Mouse (Mus musculus) intestine, embryonic 15.5 days (tissue): Measurements from ENCODE around the gene Zfp667. TPM values are rescaled to one million over a fixed set of nuclear protein-coding genes. Genes with fewer than 3 reads are reported as not detected.
A peak's percentile ranks its signal among the peaks of the same experiment; 100 is the strongest.
"Not testable (repeated sequence)": the region's sequence is repeated elsewhere in the genome, so short reads cannot be mapped to it uniquely, and the experiment has no call there.

ENCODE experiments used
- ATAC-seq: fragments of 200-750 bp; cut with Nextera tagmentation; 2 replicates; pipeline ENCODE4 v1.8.0; 2017; ENCODE audit warnings: moderate TSS enrichment, moderate library complexity
- H3K27ac ChIP-seq: fragments of 300-500 bp; sonication (generic); 2 replicates; pipeline ENCODE4 v1.5.1; 2015; ENCODE audit warnings: mild to moderate bottlenecking, inconsistent platforms
- H3K27me3 ChIP-seq: fragments of 300-500 bp; sonication (generic); replicated peaks from 2 replicates; pipeline ENCODE4 v1.6.1; 2015; ENCODE audit warnings: inconsistent platforms
- H3K36me3 ChIP-seq: fragments of 300-500 bp; sonication (generic); 2 replicates; pipeline ENCODE4 v1.6.1; 2015; ENCODE audit warnings: inconsistent platforms
- H3K4me1 ChIP-seq: fragments of 300-500 bp; sonication (generic); replicated peaks from 2 replicates; pipeline ENCODE4 v1.6.1; 2015; ENCODE audit warnings: inconsistent platforms
- H3K4me2 ChIP-seq: fragments of 300-500 bp; sonication (generic); replicated peaks from 2 replicates; pipeline ENCODE4 v1.6.1; 2015; ENCODE audit warnings: mild to moderate bottlenecking, inconsistent platforms
- H3K4me3 ChIP-seq: fragments of 300-500 bp; sonication (generic); replicated peaks from 2 replicates; pipeline ENCODE4 v1.5.1; 2015; ENCODE audit warnings: inconsistent platforms
- H3K9ac ChIP-seq: fragments of 300-500 bp; sonication (generic); 2 replicates; pipeline ENCODE4 v1.6.1; 2015; ENCODE audit warnings: inconsistent platforms
- H3K9me3 ChIP-seq: fragments of 300-500 bp; sonication (generic); 2 replicates; pipeline ENCODE4 v1.6.1; 2016; ENCODE audit warnings: inconsistent platforms
- WGBS: fragments of 180-500 bp; shearing (Covaris S2); methylation state at CpG from one replicate; pipeline ENCODE4 v1.1.7; 2015; 5-methylcytosine and 5-hydroxymethylcytosine counted together
- polyA plus RNA-seq: library from polyadenylated mRNA; unstranded; fragments of >200 nt; fragmentation: Nextera tagmentation; extraction: Ambion mirVana; gene quantifications from 2 replicates; pipeline ENCODE4 v1.2.1, GENCODE M21; 2015

Zfp667 gene
- 5.4 and 6.5 TPM in 2 replicates for polyA plus RNA-seq

GRCm38 (mm10) chr7:6285842-6286705 lies at the start of gene Zfp667:
TSS of gene Zfp667 (plus strand) at chr7:6286579.
- H3K4me2 ChIP-seq, result peak within 1 kb of the TSS; percentile 61
- H3K27me3 ChIP-seq, result no peaks in the 10 kb centered on the region
- H3K9me3 ChIP-seq, result no peaks in the 10 kb centered on the region
- peaks cover 12% of the 10 kb centered on the region for H3K4me1 ChIP-seq
- peak within 1 kb of the TSS; percentile 42; the same call in 1 of the 2 replicates for H3K27ac ChIP-seq
- no peaks in the 10 kb centered on the region for H3K36me3 ChIP-seq
- 2% methylated on average over 50 of the region's 50 CpGs for WGBS
- H3K9ac ChIP-seq, result peak within 1 kb of the TSS; percentile 41
- ATAC-seq, result peak; percentile 86
- H3K4me3 ChIP-seq, result peak within 1 kb of the TSS; percentile 41

GRCm38 (mm10) chr7:6239787-6240186 lies 46.6 kb upstream of the Zfp667 start:
- 46% methylated on average over 11 of the region's 11 CpGs for WGBS
- Histone ChIP-seq H3K9ac (no peak overlapping the region), H3K27ac (no peak overlapping the region), H3K4me2 (no peak overlapping the region), H3K36me3 (no peaks in the 10 kb centered on the region), H3K4me1 (no peaks in the 10 kb centered on the region), H3K27me3 (no peaks in the 10 kb centered on the region), H3K9me3 (no peaks in the 10 kb centered on the region), H3K4me3 (no peak overlapping the region)
- ATAC-seq, result no peak

DNA sequence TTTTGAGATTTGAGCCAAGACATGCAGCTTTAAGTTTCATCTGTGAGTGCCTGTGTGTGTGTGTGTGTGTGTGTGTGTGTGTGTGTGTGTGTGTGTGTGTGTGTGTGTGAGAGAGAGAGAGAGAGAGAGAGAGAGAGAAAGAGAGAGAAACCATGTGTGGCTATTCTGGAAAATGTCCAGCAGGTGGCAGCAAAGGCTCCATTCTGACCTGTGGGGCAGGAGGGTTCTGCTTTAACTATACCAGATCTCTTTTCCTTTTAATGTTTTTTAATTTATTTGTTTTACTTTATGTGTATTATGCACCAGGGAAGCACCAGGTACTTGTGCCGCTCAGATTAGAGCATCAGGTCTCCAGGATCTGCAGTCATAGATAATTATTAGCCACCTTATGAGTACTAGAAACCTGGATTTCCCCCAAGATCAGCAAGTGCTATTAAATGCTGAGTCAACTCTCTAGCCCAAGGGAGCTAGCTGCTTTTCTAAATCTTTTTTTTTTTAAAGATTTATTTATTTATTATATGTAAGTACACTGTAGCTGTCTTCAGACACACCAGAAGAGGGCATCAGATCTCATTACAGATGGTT lies 45.4 kb upstream of the Zfp667 start:
- not testable (repeated sequence) for H3K4me2 ChIP-seq, H3K4me3 ChIP-seq, H3K27me3 ChIP-seq, H3K9ac ChIP-seq, H3K36me3 ChIP-seq, H3K27ac ChIP-seq, H3K9me3 ChIP-seq, H3K4me1 ChIP-seq
- ATAC-seq, result peak; percentile 55; the same call in 1 of the 2 replicates
- WGBS, result 22% methylated on average over 1 of the region's 1 CpGs

GRCm38 (mm10) chr7:6244361-6245292 lies 41.8 kb upstream of the Zfp667 start:
- H3K9me3 ChIP-seq, result no peaks in the 10 kb centered on the region
- H3K4me2 ChIP-seq, result no peak overlapping the region
- H3K27ac ChIP-seq, result no peak overlapping the region
- no peaks in the 10 kb centered on the region for H3K36me3 ChIP-seq
- H3K4me1 ChIP-seq, result no peaks in the 10 kb centered on the region
- no peak for ATAC-seq
- no peaks in the 10 kb centered on the region for H3K27me3 ChIP-seq
- H3K4me3 ChIP-seq, result no peak overlapping the region
- H3K9ac ChIP-seq, result no peak overlapping the region
- WGBS, result 35% methylated on average over 11 of the region's 11 CpGs

- no peaks in the 10 kb centered on the region for H3K4me1 ChIP-seq
- H3K27ac ChIP-seq, result no peak within 1 kb of the TSS
- H3K9me3 ChIP-seq, result no peaks in the 10 kb centered on the region
- H3K27me3 ChIP-seq, result no peaks in the 10 kb centered on the region
- H3K9ac ChIP-seq, result no peak within 1 kb of the TSS
- H3K4me2 ChIP-seq, result no peak within 1 kb of the TSS
- no peak within 1 kb of the TSS for H3K4me3 ChIP-seq
- H3K36me3 ChIP-seq, result no peaks in the 10 kb centered on the region
- WGBS, result 80% methylated on average over 6 of the region's 6 CpGs
- no peak for ATAC-seq
Observed at GRCm38 (mm10) chr7:6252410-6252809, 34.0 kb upstream of the Zfp667 start, which contains the start of gene Epp13. TSS of gene Epp13 (plus strand) at chr7:6252710.

GRCm38 (mm10) chr7:6254451-6254850 lies 31.9 kb upstream of the Zfp667 start:
- H3K27ac ChIP-seq, result no peak overlapping the region
- no peak overlapping the region for H3K9ac ChIP-seq
- WGBS, result 93% methylated on average over 5 of the region's 5 CpGs
- no peak for ATAC-seq
- no peaks in the 10 kb centered on the region for H3K36me3 ChIP-seq
- H3K4me2 ChIP-seq, result no peak overlapping the region
- no peaks in the 10 kb centered on the region for H3K27me3 ChIP-seq
- H3K4me1 ChIP-seq, result no peaks in the 10 kb centered on the region
- no peak overlapping the region for H3K4me3 ChIP-seq
- H3K9me3 ChIP-seq, result no peaks in the 10 kb centered on the region

DNA sequence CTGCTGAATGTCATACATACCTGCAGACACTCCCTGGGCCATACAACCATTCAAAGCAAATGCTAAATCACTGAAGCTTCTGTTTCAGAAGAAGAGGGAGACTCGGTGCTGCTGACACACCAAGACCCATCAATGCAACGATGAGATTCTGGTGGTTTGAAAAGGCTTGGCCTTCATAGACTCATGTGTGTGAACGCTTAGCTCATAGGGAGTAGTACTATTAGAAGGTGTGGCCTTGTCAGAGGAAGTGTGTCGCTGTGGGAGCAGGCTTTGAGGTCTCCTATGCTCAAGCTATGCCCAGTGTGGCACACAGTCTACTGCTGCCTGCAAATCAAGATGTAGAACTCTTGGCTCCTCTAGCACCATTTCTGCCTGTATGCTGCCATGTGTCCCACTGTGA lies 29.0 kb upstream of the Zfp667 start:
- no peak overlapping the region for H3K4me2 ChIP-seq
- H3K27ac ChIP-seq, result no peak overlapping the region
- no peak overlapping the region for H3K9ac ChIP-seq
- H3K4me1 ChIP-seq, result no peaks in the 10 kb centered on the region
- no peaks in the 10 kb centered on the region for H3K36me3 ChIP-seq
- no peaks in the 10 kb centered on the region for H3K9me3 ChIP-seq
- no peaks in the 10 kb centered on the region for H3K27me3 ChIP-seq
- no peak overlapping the region for H3K4me3 ChIP-seq
- no peak for ATAC-seq
- WGBS, result 81% methylated on average over 4 of the region's 4 CpGs

DNA sequence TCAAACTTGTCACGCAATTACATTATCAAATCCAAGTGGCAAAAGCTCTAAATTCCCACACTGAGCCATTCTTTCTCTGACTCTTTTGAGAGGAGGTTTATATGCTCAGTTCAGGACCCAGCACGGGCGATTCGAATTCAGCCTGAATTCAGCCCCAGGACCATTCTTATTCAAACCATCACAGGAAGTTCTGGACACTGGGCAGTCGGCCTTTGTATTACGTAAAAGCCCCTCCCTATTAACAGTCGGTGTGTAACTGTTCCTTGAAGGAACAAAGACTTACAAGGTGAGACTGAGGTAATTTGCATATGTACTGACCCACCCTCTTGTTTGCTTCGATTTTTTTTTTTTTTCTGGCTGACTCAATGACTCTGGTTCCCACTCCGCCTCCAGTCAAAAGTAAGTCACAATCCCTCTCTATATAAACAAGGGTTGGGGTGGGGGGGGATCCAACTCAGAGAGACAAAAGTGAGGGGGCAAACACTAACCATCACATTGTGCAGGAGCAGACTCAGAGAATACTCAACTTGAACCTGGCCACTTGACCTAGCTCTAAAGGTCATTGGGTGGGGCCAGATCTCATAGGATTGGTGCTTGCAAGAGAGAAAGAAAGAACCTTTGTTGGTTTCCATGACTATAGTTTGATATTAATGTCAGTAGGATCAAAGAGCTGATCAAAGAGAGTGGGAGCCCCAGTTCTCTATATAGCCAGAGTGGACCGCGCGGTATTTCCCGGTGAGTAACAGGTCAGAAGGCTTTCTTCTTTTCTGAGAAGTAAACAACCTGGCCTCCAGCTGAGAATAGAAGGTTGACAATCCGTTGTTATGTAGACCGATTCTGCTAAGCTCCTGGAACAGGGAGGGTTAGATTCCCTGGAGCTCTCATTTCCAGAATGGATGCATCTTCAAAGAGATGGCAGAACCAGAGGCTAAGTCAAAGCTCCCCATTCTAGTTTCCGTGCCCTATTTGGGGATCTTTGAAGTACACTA lies 27.9 kb upstream of the Zfp667 start:
- H3K4me3 ChIP-seq, result no peak overlapping the region
- H3K4me1 ChIP-seq, result no peaks in the 10 kb centered on the region
- WGBS, result 41% methylated on average over 16 of the region's 16 CpGs
- no peak for ATAC-seq
- H3K4me2 ChIP-seq, result no peak overlapping the region
- H3K9me3 ChIP-seq, result no peaks in the 10 kb centered on the region
- no peak overlapping the region for H3K27ac ChIP-seq
- no peaks in the 10 kb centered on the region for H3K27me3 ChIP-seq
- H3K9ac ChIP-seq, result no peak overlapping the region
- H3K36me3 ChIP-seq, result no peaks in the 10 kb centered on the region

- H3K4me3 ChIP-seq, H3K27me3 ChIP-seq, H3K4me1 ChIP-seq, H3K36me3 ChIP-seq, H3K27ac ChIP-seq, H3K4me2 ChIP-seq, H3K9me3 ChIP-seq, ATAC-seq, H3K9ac ChIP-seq: not testable (repeated sequence)
- 61% methylated on average over 2 of the region's 2 CpGs for WGBS
Observed at GRCm38 (mm10) chr7:6260004-6260403, 26.4 kb upstream of the Zfp667 start.

DNA sequence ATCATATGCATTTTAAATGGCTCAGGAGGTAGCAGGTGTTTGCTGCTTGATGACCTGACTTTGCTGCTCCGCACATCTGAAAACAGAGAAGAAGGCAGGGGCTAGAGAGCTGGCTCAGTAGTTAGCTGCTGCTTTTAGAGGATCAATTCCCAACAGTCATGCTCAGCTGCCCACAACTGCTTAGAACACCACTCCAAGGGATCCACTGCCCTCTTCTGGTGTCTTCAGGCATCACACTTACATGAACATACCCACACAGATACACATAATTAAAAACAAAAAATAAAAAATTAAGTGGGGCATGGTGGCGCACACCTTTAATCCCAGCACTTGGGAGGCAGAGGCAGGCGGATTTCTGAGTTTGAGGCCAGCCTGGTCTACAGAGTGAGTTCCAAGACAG lies 24.3 kb upstream of the Zfp667 start:
- H3K9me3 ChIP-seq, result no peaks in the 10 kb centered on the region
- H3K9ac ChIP-seq, result no peak overlapping the region
- H3K27ac ChIP-seq, result no peak overlapping the region
- WGBS, result 77% methylated on average over 3 of the region's 3 CpGs
- ATAC-seq, result no peak
- H3K36me3 ChIP-seq, result no peaks in the 10 kb centered on the region
- H3K27me3 ChIP-seq, result no peaks in the 10 kb centered on the region
- no peak overlapping the region for H3K4me3 ChIP-seq
- no peaks in the 10 kb centered on the region for H3K4me1 ChIP-seq
- H3K4me2 ChIP-seq, result no peak overlapping the region

GRCm38 (mm10) chr7:6262984-6263383 lies 23.4 kb upstream of the Zfp667 start:
- Histone ChIP-seq H3K4me2 (no peak overlapping the region), H3K9ac (no peak overlapping the region), H3K36me3 (no peaks in the 10 kb centered on the region), H3K9me3 (no peaks in the 10 kb centered on the region), H3K27ac (no peak overlapping the region), H3K4me1 (no peaks in the 10 kb centered on the region), H3K27me3 (no peaks in the 10 kb centered on the region), H3K4me3 (no peak overlapping the region)
- no peak for ATAC-seq
- 78% methylated on average over 4 of the region's 4 CpGs for WGBS
